ENCODE assay signal across 8 mouse cellular contexts in genomic region chr10:78279210-78279609, GRCm38 (mm10). TPM values are rescaled to one million over a fixed set of nuclear protein-coding genes. Genes with fewer than 3 reads are reported as not detected.
DNase-seq lines count a peak whose midpoint lies in the region; ATAC-seq lines count a peak whose summit lies in the region.

No protein-coding gene starts in this region.

- peak; percentile 43; the same call in 1 of the 2 replicates for ATAC-seq in cerebellum, adult (ENCODE audit: insufficient number of reproducible peaks, low FRiP score, low TSS enrichment)
- peak; percentile 70 for ATAC-seq in forebrain, embryonic 15.5 days (replicated peaks)
- peak; percentile 27; the same call in 1 of the 2 replicates for ATAC-seq in intestine, embryonic 16.5 days
- ATAC-seq in limb, embryonic 11.5 days (ENCODE audit: insufficient number of reproducible peaks, low FRiP score, low TSS enrichment, low read depth), result peak; percentile 16; the same call in 1 of the 2 replicates
- ATAC-seq in midbrain, embryonic 13.5 days, result peak; percentile 81
- peak; percentile 71; the same call in 1 of the 2 replicates for ATAC-seq in stomach, embryonic 14.5 days (ENCODE audit: insufficient number of reproducible peaks, insufficient read depth, low FRiP score, low read depth)

- no peak overlapping the region for H3K4me2 ChIP-seq in forebrain, embryonic 15.5 days (replicated peaks)
- H3K4me2 ChIP-seq in intestine, embryonic 16.5 days (ENCODE audit: low read depth, low read length), result no peak overlapping the region
- H3K4me2 ChIP-seq in limb, embryonic 11.5 days (ENCODE audit: low read depth, severe bottlenecking), result no peak overlapping the region
- H3K4me2 ChIP-seq in midbrain, embryonic 13.5 days (replicated peaks), result no peak overlapping the region
- H3K4me2 ChIP-seq in stomach, embryonic 14.5 days (replicated peaks; ENCODE audit: low read depth, low read length), result no peak overlapping the region

- 35% methylated on average over 8 of the region's 8 CpGs for WGBS in forebrain, embryonic 15.5 days
- 48% methylated on average over 8 of the region's 8 CpGs for WGBS in intestine, embryonic 16.5 days
- 39% methylated on average over 8 of the region's 8 CpGs for WGBS in limb, embryonic 11.5 days
- WGBS in midbrain, embryonic 13.5 days, result 38% methylated on average over 8 of the region's 8 CpGs
- 50% methylated on average over 8 of the region's 8 CpGs for WGBS in stomach, embryonic 14.5 days

- H3K9ac ChIP-seq in forebrain, embryonic 15.5 days (replicated peaks), result no peak overlapping the region
- no peak overlapping the region for H3K9ac ChIP-seq in intestine, embryonic 16.5 days (ENCODE audit: low read depth, low read length)
- H3K9ac ChIP-seq in limb, embryonic 11.5 days (ENCODE audit: low read length), result no peak overlapping the region
- H3K9ac ChIP-seq in midbrain, embryonic 13.5 days (replicated peaks), result no peak overlapping the region
- H3K9ac ChIP-seq in stomach, embryonic 14.5 days (replicated peaks; ENCODE audit: low read depth, low read length), result no peak overlapping the region

- H3K36me3 ChIP-seq in forebrain, embryonic 15.5 days, result peaks cover 46% of the 10 kb centered on the region
- H3K36me3 ChIP-seq in intestine, embryonic 16.5 days (ENCODE audit: control insufficient read depth, insufficient read depth, low read length), result peaks cover 10% of the 10 kb centered on the region; the same call in 1 of the 2 replicates
- H3K36me3 ChIP-seq in limb, embryonic 11.5 days (ENCODE audit: control insufficient read depth, insufficient read depth, low read length), result peaks cover 3% of the 10 kb centered on the region; the same call in 1 of the 2 replicates
- H3K36me3 ChIP-seq in midbrain, embryonic 13.5 days, result peaks cover 73% of the 10 kb centered on the region
- peaks cover 55% of the 10 kb centered on the region for H3K36me3 ChIP-seq in stomach, embryonic 14.5 days (ENCODE audit: control insufficient read depth, insufficient read depth, low read length)

- no peak overlapping the region for H3K4me3 ChIP-seq in forebrain, embryonic 15.5 days
- H3K4me3 ChIP-seq in intestine, embryonic 16.5 days (ENCODE audit: low read length), result no peak overlapping the region
- H3K4me3 ChIP-seq in limb, embryonic 11.5 days (ENCODE audit: low read depth, low read length), result no peak overlapping the region
- H3K4me3 ChIP-seq in midbrain, embryonic 13.5 days (replicated peaks), result no peak overlapping the region
- no peak overlapping the region for H3K4me3 ChIP-seq in stomach, embryonic 14.5 days (ENCODE audit: low read depth, low read length)

- no peaks in the 10 kb centered on the region for H3K9me3 ChIP-seq in forebrain, embryonic 15.5 days
- no peaks in the 10 kb centered on the region for H3K9me3 ChIP-seq in intestine, embryonic 16.5 days (ENCODE audit: control insufficient read depth, low read length)
- no peaks in the 10 kb centered on the region for H3K9me3 ChIP-seq in limb, embryonic 11.5 days (ENCODE audit: control insufficient read depth, low read length)
- H3K9me3 ChIP-seq in midbrain, embryonic 13.5 days, result no peaks in the 10 kb centered on the region
- no peaks in the 10 kb centered on the region for H3K9me3 ChIP-seq in stomach, embryonic 14.5 days (ENCODE audit: control insufficient read depth, low read depth, low read length)

- peak; percentile 36 for DNase-seq in gastrocnemius, postnatal 10 days
- DNase-seq in gastrocnemius, adult 8-10 months (ENCODE audit: low spot score in 2 of 2), result no peak
- peak; percentile 61 for DNase-seq in limb, embryonic 11.5 days (ENCODE audit: low spot score)

- H3K27me3 ChIP-seq in forebrain, embryonic 15.5 days, result no peaks in the 10 kb centered on the region
- H3K27me3 ChIP-seq in intestine, embryonic 16.5 days (replicated peaks; ENCODE audit: control insufficient read depth, insufficient read depth, low read length), result no peaks in the 10 kb centered on the region
- no peaks in the 10 kb centered on the region for H3K27me3 ChIP-seq in limb, embryonic 11.5 days (ENCODE audit: control insufficient read depth, insufficient read depth, low read length)
- H3K27me3 ChIP-seq in midbrain, embryonic 13.5 days, result no peaks in the 10 kb centered on the region
- H3K27me3 ChIP-seq in stomach, embryonic 14.5 days (ENCODE audit: control insufficient read depth, insufficient read depth, low read length), result no peaks in the 10 kb centered on the region

- no peaks in the 10 kb centered on the region for H3K4me1 ChIP-seq in forebrain, embryonic 15.5 days
- no peaks in the 10 kb centered on the region for H3K4me1 ChIP-seq in intestine, embryonic 16.5 days (ENCODE audit: control insufficient read depth, insufficient read depth, low read length)
- H3K4me1 ChIP-seq in limb, embryonic 11.5 days (ENCODE audit: control insufficient read depth, insufficient read depth, low read length), result no peaks in the 10 kb centered on the region
- H3K4me1 ChIP-seq in midbrain, embryonic 13.5 days (replicated peaks), result no peaks in the 10 kb centered on the region
- no peaks in the 10 kb centered on the region for H3K4me1 ChIP-seq in stomach, embryonic 14.5 days (ENCODE audit: control insufficient read depth, insufficient read depth, low read length)

- no peak overlapping the region for H3K27ac ChIP-seq in forebrain, embryonic 15.5 days (replicated peaks)
- no peak overlapping the region for H3K27ac ChIP-seq in intestine, embryonic 16.5 days (ENCODE audit: low read length)
- H3K27ac ChIP-seq in limb, embryonic 11.5 days (replicated peaks; ENCODE audit: low read depth, low read length), result no peak overlapping the region
- H3K27ac ChIP-seq in midbrain, embryonic 13.5 days, result no peak overlapping the region; the same call in 1 of the 2 replicates
- H3K27ac ChIP-seq in stomach, embryonic 14.5 days (ENCODE audit: low read length), result no peak overlapping the region

RNA-seq across cellular contexts. Expression of gene Trappc10, which starts 34.8 kb away (rescaled TPM):
- 10 to 100 TPM; 35.2 to 37.9 TPM for total RNA-seq in gastrocnemius, postnatal 10 days (2021)
- 10 to 100 TPM; 36.9 to 57.4 (median 42.2) TPM for total RNA-seq in gastrocnemius, adult 8-10 months (2022)
- 27.2 and 27.5 TPM in 2 replicates for polyA plus RNA-seq in forebrain, embryonic 15.5 days (2015; fragmentation: Nextera tagmentation; extraction: Ambion mirVana)
- polyA plus RNA-seq in intestine, embryonic 16.5 days (2015; fragmentation: Nextera tagmentation; extraction: Ambion mirVana), result 3.3 and 4.9 TPM in 2 replicates
- polyA plus RNA-seq in limb, embryonic 11.5 days (2014; fragmentation: Nextera tagmentation; extraction: Ambion mirVana), result 12.0 and 14.4 TPM in 2 replicates
- 21.3 and 26.7 TPM in 2 replicates for polyA plus RNA-seq in midbrain, embryonic 13.5 days (2015; fragmentation: Nextera tagmentation; extraction: Ambion mirVana)
- polyA plus RNA-seq in stomach, embryonic 14.5 days (2014; fragmentation: Nextera tagmentation; extraction: Ambion mirVana), result 14.7 and 17.3 TPM in 2 replicates

Comparison
In these comparisons a context has a peak if more than half of its experiments do, and no peak if none do; other contexts are left out.
1. DNase-seq: peak in gastrocnemius, postnatal 10 days (single experiment) and limb, embryonic 11.5 days (single experiment); none in gastrocnemius, adult 8-10 months (0 of 2).
2. ATAC-seq: peak in every context shown above with its lines; median percentile 81 in midbrain, embryonic 13.5 days; 71 in stomach, embryonic 14.5 days; 70 in forebrain, embryonic 15.5 days; 43 in cerebellum, adult; 27 in intestine, embryonic 16.5 days; 16 in limb, embryonic 11.5 days.